Mouse (Mus musculus): Measurements from ENCODE around the gene Psenen. TPM values are rescaled to one million over a fixed set of nuclear protein-coding genes. Genes with fewer than 3 reads are reported as not detected.

Psenen gene
- 10 to 100 TPM; 89.3 to 91.7 TPM for total RNA-seq (2021)
- long read RNA-seq, transcript Psenen-201 (4 exons, 708 nt) = major isoform, 29 of 40 reads
- long read RNA-seq, partial matches to known transcripts = 4 of 40 reads
- long read RNA-seq, other reads (novel, unspliced or antisense) = 3 of 40 reads

DNA sequence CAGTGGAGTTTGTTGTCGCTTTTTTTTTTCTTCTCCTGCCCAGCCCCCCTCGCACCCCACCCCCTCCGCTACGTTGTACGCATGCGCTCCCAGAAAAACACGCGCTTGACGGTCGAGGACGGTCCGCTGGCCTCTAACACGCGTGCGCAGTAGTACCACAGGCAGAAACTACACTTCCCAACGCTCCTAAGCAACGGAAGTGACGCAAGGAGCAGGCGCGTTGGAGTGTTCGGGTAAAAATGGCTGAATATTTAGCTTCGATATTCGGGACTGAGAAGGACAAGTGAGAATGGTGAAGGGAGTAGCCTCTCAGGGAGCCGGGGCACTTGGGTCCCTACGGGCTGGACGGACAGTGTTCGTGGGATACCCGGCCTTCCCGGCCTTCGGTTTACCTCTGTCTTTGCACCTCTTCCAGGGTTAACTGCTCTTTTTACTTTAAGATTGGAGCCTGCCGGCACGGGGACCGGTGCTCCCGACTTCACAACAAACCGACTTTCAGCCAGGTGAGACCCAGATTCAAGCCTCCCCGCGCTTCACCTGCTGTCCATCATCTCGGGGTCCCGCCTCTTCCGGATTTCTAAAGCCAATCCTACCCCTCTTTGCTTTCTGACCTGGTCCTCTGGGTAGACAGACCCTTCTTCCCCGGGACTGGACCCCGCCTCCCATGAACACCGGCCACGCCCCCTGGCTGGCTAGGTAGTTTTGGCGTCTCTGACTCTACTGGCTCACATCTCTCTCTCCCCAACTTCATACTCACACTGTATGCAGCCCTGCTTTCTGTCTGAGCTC is at the start of gene Psenen, which contains the start of the genes U2af1l4 and Gm49396:
Gene Psenen, minus strand, starts transcription at position 511 of the 789 bp plus-strand sequence.
Gene U2af1l4, plus strand, starts transcription at position 185 of the 789 bp plus-strand sequence.
Gene Gm49396, plus strand, starts transcription at position 228 of the 789 bp plus-strand sequence.
- peak; percentile 92 to 97 for DNase-seq (ENCODE audit: low spot score in 2 of 2)

DNA sequence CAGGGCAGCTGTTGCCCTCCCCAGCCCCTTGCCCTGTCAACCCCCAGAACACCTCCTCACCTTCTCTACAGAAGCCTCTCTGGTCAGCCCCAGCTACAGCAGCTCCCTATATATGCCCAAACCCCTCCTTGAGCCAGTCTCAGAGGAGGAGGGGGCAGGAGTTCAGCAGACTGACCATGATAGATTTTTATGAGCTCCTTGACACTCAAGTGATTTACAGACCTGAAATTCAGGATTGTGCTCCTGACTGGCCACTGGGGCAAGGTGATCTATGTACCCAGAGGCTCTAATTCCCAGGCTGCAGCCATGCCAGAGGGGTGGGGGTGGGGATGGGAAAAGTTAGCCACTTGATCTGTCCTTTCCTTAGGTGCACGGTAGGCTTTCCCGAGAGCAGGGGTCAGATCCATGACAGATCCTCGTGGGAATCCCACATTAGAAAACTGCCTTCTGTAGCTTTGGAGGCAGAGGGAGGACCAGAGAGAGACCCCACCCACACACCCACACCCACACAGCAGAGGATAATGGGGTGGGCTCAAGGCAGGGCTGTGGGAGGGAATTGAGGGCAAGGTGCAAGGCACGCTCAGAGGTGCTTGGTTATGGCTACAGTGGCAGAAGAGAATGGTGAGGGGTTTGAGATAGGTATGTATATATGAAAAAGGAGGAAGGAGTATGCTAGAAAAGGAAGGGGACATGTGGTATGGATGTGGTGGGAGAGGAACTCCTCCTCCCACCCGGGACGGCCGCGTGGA is 49.4 kb upstream of the Psenen start, which contains the start of gene Upk1a:
Gene Upk1a, minus strand, starts transcription at position 194 of the 749 bp plus-strand sequence.
- DNase-seq (ENCODE audit: low spot score in 2 of 2) = no peak

DNA sequence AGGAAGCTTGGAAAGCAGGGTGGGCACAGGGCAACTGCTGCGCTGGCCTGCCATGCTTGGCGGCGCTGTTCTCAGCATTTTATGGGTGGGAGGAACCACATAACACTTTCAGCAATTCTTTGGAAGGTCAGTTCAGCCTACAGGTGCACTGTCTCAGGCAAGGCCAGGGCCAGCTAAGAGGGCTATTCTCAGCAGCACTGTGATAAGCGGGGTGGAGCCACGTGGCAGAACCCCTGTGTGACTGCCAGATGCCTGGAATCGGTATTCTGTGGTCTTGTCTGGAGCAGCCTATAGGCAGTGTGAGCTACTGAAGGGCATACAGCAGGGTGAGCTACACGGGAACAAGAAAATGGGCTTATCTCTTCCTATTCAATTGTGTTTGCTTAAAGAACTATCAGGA is 46.6 kb upstream of the Psenen start:
- DNase-seq (ENCODE audit: low spot score in 2 of 2) = no peak

DNA sequence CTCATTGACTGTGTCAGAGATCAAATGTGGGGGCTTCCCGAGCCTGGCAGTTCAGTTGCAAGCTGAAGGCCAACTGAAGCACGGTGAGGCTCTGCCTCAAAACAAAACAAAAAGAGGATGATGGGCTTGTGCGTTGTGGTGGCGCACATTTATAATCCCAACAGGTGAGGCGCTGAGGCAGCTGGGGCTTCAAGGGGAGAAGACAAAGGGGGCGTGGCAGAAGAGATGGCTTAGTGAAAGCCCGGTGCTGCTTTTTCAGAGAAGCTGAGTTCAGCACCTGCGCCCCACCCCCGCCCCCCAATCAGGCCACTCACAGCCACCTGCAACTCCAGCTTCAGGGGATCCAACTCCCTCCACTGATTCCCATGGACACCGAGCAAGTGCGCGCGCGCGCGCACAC is 45.0 kb upstream of the Psenen start:
- DNase-seq (ENCODE audit: low spot score in 2 of 2) = no peak

DNA sequence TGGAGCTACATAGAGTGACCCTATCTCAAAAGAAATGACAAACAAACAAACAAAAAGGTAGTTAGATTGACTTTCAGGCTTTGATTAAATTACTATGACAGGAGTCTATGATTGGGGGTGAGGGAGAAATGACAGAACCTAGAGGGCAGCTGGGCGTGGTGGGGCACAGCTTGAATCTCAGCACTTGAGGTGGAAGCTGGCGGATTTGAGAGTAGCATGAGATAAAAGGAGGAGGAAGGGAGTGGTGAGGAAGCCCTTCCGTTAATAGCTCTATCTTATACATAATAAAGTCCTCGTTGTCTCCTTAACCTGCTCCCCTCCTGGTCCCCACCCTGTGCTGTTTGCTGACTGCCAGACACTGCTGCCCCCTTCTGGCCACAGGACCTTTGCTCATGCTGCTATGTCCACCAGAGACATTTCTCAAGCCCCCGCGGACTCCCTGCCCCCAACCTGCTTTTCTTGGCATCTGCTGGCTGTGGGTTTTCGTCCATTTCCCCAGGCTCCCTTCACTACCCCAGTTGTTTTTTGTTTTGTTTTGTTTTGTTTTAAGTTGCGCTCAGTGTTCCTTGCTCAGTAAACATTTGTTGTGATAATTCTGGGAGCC is 44.4 kb upstream of the Psenen start:
- DNase-seq (ENCODE audit: low spot score in 2 of 2) = peak in 1 of 2 experiments; percentile 44

DNA sequence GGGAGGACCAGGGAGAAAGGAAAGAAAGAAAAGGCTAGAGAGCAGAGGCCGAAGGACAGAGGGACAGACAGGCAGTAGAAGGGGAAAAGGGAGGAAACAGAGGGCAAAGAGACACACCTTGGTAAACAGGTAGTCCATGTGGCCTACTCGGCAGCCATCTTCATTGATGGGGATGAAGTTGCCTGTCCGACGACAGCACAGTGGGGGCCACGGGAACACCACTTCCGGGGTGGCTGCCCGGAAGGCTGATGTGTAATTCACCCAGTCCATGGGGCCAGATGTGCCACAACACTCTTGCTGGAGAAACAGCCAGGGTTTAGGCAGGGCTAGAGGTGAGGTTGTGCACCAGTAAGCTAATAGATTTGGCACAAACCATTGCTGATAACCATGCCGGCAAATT is 41.5 kb upstream of the Psenen start:
- no peak for DNase-seq (ENCODE audit: low spot score in 2 of 2)

DNA sequence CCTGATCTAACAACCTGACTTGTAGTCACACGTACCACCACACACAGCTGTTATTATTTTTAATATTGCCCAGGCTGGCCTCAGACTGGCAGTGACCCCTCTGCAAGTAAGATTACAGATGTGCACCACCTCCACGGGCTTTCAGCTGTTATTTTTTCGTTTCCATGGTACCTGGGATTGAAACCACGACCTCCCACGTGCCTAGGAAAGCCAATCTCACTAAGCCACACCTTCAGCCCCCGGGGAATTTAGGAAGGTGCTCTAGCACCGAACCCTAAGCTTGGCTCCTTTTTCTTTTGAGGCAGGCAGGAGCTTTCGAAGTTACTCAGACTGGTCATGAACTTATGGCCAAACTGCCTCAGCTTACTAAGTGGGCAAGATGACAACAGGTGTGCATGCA is 41.0 kb upstream of the Psenen start:
- DNase-seq (ENCODE audit: low spot score in 2 of 2) = no peak

DNA sequence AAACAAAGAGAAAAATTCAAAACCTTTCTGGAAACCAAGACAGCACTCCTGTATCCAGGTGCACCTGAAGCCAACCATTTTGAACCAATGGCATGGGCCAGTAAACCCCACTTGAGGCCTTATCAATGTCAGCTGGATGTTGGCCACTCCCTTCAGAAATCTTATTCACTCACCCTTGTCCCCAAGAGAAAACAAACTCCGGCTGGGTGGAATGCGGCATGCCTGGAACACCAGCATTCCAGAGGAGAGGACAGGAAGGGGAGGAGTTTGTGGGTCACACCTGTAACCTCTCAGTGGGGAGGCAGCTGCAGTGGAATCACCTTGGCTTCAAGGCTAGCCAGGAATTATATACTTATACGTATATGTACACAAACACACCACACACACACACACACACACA is 39.2 kb upstream of the Psenen start:
- no peak for DNase-seq (ENCODE audit: low spot score in 2 of 2)

DNA sequence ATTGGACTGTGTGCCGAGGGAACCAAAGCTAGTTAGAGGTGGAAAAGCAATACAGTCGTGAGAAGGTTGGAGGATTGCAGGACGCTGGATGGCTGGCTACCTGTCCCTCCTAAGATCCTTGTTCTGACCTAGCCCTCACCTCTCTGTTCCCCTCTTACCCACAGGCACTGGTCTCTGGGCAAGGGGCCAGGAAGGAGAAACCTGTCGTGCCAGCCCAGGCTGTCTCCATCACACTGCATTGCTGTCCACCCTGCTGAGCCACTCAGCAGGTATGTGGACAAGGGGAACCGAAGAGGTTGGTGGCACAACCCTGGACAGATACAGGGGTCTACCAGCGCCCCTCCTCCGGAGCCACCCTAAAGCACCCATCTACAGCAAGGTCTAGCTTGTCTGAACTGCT is 37.2 kb upstream of the Psenen start:
- no peak for DNase-seq (ENCODE audit: low spot score in 2 of 2)

DNA sequence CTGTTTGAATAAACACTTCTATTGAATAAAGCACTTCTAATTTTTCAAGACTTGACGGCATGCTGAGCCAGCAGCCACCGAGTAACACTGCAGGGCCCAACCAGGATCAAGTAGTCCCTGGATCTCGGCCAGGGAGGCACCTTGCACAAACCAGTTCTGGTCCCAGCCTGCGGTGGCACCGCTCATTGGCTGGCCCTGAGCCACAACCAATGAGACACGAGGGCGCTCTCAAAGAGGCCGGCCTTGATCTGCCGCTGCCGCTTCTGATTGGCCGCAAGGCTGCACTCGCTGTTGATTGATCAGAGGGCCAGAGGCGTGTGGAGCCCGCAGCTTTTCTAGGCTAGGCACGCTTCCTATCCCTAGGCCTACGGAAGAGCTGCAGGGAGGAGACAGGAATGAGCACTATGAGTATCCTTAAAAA is 36.5 kb upstream of the Psenen start:
- peak; percentile 89 to 97 for DNase-seq (ENCODE audit: low spot score in 2 of 2)

DNA sequence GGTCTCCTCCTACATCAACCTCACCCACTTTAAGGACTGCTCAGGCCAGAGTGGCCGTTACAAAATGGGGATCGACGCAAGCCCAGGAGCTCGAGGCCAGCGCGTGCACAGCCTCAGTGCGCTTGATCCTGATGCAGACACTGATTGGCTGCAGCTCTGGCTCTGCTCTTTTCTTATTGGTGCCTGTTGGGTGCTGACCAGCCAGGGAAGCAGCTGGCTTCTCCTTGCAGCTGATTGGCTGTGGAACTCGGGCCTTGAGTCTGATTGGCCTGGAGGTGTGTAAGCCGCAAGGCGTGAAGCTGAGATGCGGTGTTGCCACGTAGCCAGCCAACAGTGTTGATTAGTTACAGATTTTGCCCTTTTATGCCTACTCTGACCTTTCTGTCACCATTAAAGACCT is 35.4 kb upstream of the Psenen start, which contains the start of gene Zbtb32:
Gene Zbtb32, minus strand, starts transcription at position 124 of the 400 bp plus-strand sequence.
- no peak for DNase-seq (ENCODE audit: low spot score in 2 of 2)

DNA sequence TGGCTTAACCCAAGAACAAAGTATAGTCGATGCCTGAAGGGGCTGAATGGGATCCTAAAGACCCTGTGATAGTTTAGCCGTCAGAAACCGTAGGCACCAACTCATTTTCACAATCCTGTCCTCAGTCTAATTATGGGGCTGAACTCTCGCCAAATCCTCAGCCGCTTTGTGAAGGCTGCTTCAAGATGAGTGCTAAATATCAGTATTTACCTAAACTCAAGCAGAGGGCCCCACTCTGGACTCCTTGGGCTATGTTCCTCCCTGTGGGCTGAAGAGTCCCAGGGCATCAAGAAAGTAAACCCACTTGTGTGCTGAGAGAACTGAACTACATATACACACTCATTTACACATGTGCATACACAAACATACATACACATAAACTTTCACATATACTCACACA is 33.4 kb upstream of the Psenen start:
- no peak for DNase-seq (ENCODE audit: low spot score in 2 of 2)

DNA sequence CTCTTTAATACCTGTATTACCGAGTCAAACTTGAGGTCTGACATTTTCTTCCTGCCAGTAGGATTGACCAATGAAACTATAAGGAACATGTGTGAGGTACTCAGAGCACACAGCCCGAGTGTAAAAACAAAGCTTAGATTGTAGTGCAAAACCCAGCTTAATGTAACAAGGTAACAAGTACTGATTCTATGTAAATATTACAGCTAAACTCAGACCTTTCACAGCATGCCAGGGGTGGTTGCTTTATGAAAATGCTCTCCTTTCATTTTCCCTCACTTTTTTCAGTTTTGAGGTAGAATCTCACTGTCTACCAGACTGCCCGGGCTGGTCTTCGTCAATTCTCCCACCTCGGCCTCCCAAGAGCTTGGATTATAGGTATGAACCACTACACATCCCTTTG is 32.7 kb upstream of the Psenen start:
- no peak for DNase-seq (ENCODE audit: low spot score in 2 of 2)

DNA sequence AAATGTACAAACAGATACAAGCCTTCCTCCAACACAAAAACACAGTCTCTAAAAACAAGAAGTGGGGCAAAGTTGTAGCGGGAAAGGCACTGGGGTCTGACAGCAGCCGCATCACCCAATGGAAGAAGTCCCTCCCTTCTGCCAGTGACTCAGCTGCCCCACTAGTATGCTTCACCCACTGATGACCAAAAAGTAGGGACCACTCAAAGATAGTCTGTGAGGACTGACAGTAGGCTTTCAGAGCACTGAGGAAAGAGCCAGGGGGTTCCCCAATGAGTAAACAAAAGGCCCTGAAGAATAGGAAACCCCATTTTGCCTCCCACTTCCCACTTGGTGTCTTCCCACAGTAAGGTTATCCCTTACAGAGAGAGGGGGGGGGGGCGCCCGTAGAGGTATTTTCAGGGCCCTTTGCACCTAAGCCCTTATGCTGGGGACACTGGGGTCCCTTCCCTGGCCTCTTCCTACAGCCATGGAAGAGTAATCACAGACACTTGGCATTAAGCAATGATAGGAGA is 31.1 kb upstream of the Psenen start:
- DNase-seq (ENCODE audit: low spot score in 2 of 2) = no peak

DNA sequence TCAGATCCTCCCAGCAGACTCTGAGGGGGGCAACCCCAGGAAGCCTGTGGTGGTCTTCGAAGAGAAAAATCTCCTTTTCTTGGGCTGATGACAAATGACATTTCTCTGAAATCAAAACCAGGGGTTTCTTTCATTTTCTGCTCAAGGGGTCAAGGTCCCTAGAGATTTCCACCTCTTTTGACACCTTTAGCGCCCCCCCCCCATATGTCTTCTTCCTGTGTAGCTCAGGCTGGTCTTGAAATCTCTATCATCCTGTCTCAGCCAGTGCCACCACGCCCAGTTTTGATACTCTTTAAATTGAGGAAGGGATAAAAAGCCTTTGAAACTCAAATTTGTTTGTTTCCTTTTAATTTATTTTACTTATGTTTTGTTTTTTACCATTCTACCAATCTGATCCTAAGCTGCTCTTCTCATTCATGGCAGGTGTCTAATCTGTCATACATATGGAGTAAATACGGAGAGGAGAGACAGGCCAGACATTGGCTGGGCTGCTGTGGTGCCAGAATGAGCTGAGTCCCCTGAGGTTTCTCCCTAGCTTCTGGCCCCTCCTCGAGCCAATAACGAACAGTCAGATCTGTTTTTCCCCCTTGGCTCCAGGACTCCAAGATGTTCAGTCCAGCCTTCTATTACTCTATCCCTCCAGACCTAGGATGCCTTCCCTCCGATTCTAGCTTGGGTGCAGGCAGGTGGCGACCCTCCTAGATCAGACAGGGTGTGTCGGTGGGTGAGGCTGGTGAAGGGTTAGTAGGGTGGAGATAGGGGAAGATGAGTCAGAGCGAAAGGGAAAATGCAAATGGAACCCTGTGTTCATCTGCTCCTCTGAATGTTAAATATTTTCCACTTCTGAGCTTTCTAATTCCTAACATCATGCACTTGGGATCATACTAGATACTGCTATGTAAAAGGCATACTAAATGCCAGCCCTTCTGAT is 30.4 kb upstream of the Psenen start:
- no peak for DNase-seq (ENCODE audit: low spot score in 2 of 2)

DNA sequence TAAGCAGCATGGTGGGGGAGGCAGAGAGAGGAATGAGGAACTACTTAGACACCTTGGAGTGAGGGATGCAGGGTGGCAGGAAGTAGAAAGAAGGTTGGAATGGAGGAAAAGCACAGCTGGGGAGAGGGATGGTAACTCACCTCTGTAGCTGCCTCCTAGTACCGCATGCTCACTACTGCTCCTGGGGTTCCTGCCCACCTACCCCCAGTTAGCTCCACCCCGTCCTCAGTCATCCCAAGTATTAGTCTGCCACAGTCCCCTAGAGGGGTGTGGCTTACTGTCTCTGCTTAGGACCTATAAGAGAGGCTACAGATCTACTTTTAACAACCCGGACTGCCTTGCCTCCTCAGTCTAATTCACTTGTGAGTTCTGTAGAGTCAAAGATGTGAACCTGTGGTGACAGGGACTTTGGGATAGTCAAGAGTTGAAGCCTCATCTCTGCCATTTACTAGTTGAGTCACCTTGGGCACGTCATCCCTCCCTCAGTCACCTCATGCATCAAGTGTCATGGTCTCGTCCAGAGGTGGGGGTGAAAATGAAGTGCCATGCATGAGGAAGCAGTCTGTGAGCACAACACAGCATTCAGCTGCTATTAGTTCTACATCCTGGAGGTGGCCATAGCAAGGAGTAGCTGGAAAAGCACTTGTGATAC is 29.5 kb upstream of the Psenen start:
- DNase-seq (ENCODE audit: low spot score in 2 of 2) = no peak

DNA sequence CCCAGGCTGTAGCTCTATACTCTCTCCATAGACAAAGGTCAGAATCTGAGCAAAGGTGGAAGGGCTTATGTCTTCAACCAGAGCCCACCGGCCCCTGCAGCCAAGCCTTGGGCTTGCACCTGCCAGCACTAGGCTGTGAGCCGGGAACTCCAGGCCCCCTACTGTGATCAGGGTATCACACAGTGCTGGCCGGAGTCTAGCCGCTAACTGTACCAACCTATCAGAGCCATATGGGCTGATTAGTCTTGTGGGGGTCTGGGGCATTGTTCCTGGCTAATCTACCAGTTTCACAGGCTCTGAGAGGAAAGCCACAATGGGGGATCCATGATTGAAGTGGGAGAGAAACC is 28.2 kb upstream of the Psenen start:
- DNase-seq (ENCODE audit: low spot score in 2 of 2) = no peak

DNA sequence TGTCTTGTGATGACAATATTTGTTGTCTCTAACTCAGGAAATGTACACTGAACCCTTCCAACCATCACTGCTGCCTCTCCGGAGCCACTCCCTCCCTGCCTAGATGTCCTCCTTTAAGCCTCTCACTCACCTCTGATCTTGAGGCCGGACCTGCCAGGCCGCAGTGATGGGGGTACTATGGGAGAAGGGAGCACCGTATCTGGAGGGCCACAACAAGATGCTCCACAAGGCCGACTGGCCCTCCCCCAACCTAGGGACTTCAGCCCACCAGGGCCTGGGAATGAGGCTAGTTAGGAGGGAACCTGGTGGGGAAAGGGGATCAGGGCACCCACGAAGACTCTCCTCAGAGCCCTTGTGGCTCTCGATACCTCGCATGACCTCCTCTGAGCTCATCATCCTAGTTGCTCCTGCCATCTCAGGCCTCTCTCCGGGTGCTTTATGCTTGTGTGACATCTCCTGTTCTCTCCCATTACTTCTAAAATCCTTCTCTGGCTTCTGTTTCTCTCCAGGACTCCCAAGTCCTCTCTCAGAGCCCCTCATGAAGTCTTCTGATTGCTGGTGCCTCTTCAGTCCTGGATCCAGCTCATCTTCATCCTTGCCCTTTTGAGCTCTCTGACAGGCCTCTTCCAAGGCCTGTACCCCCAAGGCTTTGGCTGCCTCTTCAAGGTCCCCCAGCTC is 27.6 kb upstream of the Psenen start:
- no peak for DNase-seq (ENCODE audit: low spot score in 2 of 2)
